Mouse (Mus musculus): ENCODE measurements around the gene Lrrc8c.

GRCm38 (mm10) chr5:105655100-105655734 is 136.0 kb downstream of the Lrrc8c start:
- TF ChIP-seq CTCF (IDR thresholded peaks at IDR 0.05) (no peak), EP300 (IDR thresholded peaks at IDR 0.05) (no peak)
